Mouse (Mus musculus) spleen, adult 2 months (tissue): ENCODE measurements at regions not wholly inside any gene's neighbourhood (a gene's known extent, or its start where the extent isn't known, plus 50 kb on each side); places are given as distances from the start of the nearest gene placed in this dataset.

Source experiments
- CTCF ChIP-seq: fragments of 200-500 bp; IDR thresholded peaks from 2 replicates; pipeline ENCODE4 v1.5.1; 2011; ENCODE audit warnings: mild to moderate bottlenecking, inconsistent platforms; ENCODE audit not compliant: insufficient read depth, insufficient read length, insufficient replicate concordance; ENCODE audit errors: extremely low read depth
- POLR2A ChIP-seq: fragments of 200-500 bp; IDR thresholded peaks from 2 replicates; pipeline ENCODE4 v1.6.1; 2011; ENCODE audit warnings: low read depth, low read length, inconsistent platforms

GRCm38 (mm10) chr1:83636051-83636450, 228.1 kb upstream of the Sphkap start:
- TF ChIP-seq CTCF (no peak), POLR2A (no peak)
